Mouse (Mus musculus) limb, embryonic 13.5 days (tissue): ENCODE results near the gene Hspbap1. TPM values are rescaled to one million over a fixed set of nuclear protein-coding genes. Genes with fewer than 3 reads are reported as not detected.

Experiments
- ATAC-seq: fragments of 200-750 bp; cut with Nextera tagmentation; 2 replicates; pipeline ENCODE4 v1.8.0; 2017; ENCODE audit warnings: low read depth, moderate number of reproducible peaks, moderate TSS enrichment; ENCODE audit not compliant: low FRiP score
- H3K27ac ChIP-seq: fragments of 300-500 bp; sonication (generic); 2 replicates; pipeline ENCODE4 v1.5.1; 2015; ENCODE audit warnings: inconsistent platforms, mild to moderate bottlenecking, moderate library complexity
- H3K27me3 ChIP-seq: fragments of 300-500 bp; sonication (generic); 2 replicates; pipeline ENCODE4 v1.6.1; 2015; ENCODE audit warnings: mild to moderate bottlenecking, inconsistent platforms
- H3K36me3 ChIP-seq: fragments of 300-500 bp; sonication (generic); 2 replicates; pipeline ENCODE4 v1.6.1; 2015; ENCODE audit warnings: inconsistent platforms, mild to moderate bottlenecking, moderate library complexity
- H3K4me1 ChIP-seq: fragments of 300-500 bp; sonication (generic); 2 replicates; pipeline ENCODE4 v1.6.1; 2015; ENCODE audit warnings: inconsistent platforms
- H3K4me2 ChIP-seq: fragments of 300-500 bp; sonication (generic); replicated peaks from 2 replicates; pipeline ENCODE4 v1.6.1; 2015; ENCODE audit warnings: inconsistent platforms, mild to moderate bottlenecking, moderate library complexity
- H3K4me3 ChIP-seq: fragments of 300-500 bp; sonication (generic); 2 replicates; pipeline ENCODE4 v1.5.1; 2015; ENCODE audit warnings: moderate library complexity, mild to moderate bottlenecking, inconsistent platforms
- H3K9ac ChIP-seq: fragments of 300-500 bp; sonication (generic); 2 replicates; pipeline ENCODE4 v1.6.1; 2015; ENCODE audit warnings: mild to moderate bottlenecking, inconsistent platforms
- H3K9me3 ChIP-seq: fragments of 300-500 bp; sonication (generic); 2 replicates; pipeline ENCODE4 v1.6.1; 2016; ENCODE audit warnings: inconsistent platforms
- WGBS: fragments of 180-500 bp; shearing (Covaris S2); methylation state at CpG from one replicate; pipeline ENCODE4 v1.1.7; 2015; 5-methylcytosine and 5-hydroxymethylcytosine counted together
- polyA plus RNA-seq: library from polyadenylated mRNA; unstranded; fragments of >200 nt; fragmentation: Nextera tagmentation; extraction: Ambion mirVana; gene quantifications from 2 replicates; pipeline ENCODE4 v1.2.1, GENCODE M21; 2015

Hspbap1 gene
- polyA plus RNA-seq, 1 experiment from 2014 or later, result 19.0 TPM

- no peaks in the 10 kb centered on the region; the same call in 1 of the 2 replicates for H3K36me3 ChIP-seq
- no peak overlapping the region for H3K27ac ChIP-seq
- peaks cover 18% of the 10 kb centered on the region for H3K4me1 ChIP-seq
Observed at GRCm38 (mm10) chr16:35747417-35748236, 22.5 kb upstream of the Hspbap1 start.

GRCm38 (mm10) chr16:35748237-35748603, 22.0 kb upstream of the Hspbap1 start:
- H3K4me1 ChIP-seq, result peaks cover 16% of the 10 kb centered on the region
- H3K4me3 ChIP-seq, result no peak overlapping the region
- no peaks in the 10 kb centered on the region for H3K9me3 ChIP-seq
- H3K27ac ChIP-seq, result no peak overlapping the region
- no peak overlapping the region for H3K9ac ChIP-seq
- 50% methylated on average over 7 of the region's 7 CpGs for WGBS
- H3K4me2 ChIP-seq, result no peak overlapping the region
- no peak for ATAC-seq
- no peaks in the 10 kb centered on the region; the same call in 1 of the 2 replicates for H3K36me3 ChIP-seq
- H3K27me3 ChIP-seq, result no peaks in the 10 kb centered on the region

More at GRCm38 (mm10) chr16:35747417-35748236, 22.5 kb upstream of the Hspbap1 start:
- Histone ChIP-seq H3K9ac (no peak overlapping the region), H3K9me3 (no peaks in the 10 kb centered on the region), H3K27me3 (no peaks in the 10 kb centered on the region), H3K4me3 (no peak overlapping the region), H3K4me2 (no peak overlapping the region)
- ATAC-seq, result no peak
- WGBS, result 60% methylated on average over 9 of the region's 9 CpGs

GRCm38 (mm10) chr16:35749385-35749784, 20.8 kb upstream of the Hspbap1 start:
- Histone ChIP-seq H3K4me2 (no peak overlapping the region), H3K27me3 (no peaks in the 10 kb centered on the region), H3K9ac (no peak overlapping the region), H3K4me3 (no peak overlapping the region), H3K9me3 (no peaks in the 10 kb centered on the region), H3K4me1 (peaks cover 23% of the 10 kb centered on the region), H3K36me3 (no peaks in the 10 kb centered on the region; the same call in 1 of the 2 replicates), H3K27ac (no peak overlapping the region)
- ATAC-seq, result no peak
- WGBS, result 79% methylated on average over 7 of the region's 7 CpGs

- Histone ChIP-seq H3K9me3 (no peaks in the 10 kb centered on the region), H3K27me3 (no peaks in the 10 kb centered on the region), H3K4me3 (no peak overlapping the region), H3K9ac (no peak overlapping the region), H3K4me2 (no peak overlapping the region), H3K27ac (no peak overlapping the region), H3K4me1 (peaks cover 31% of the 10 kb centered on the region), H3K36me3 (no peaks in the 10 kb centered on the region)
- 90% methylated on average over 4 of the region's 4 CpGs for WGBS
- ATAC-seq, result no peak
Observed at GRCm38 (mm10) chr16:35751841-35752240, 18.3 kb upstream of the Hspbap1 start.

GRCm38 (mm10) chr16:35753926-35754325, 16.2 kb upstream of the Hspbap1 start:
- no peak overlapping the region for H3K4me2 ChIP-seq
- H3K9ac ChIP-seq, result no peak overlapping the region
- H3K27me3 ChIP-seq, result no peaks in the 10 kb centered on the region
- WGBS, result 83% methylated on average over 5 of the region's 5 CpGs
- ATAC-seq, result no peak
- H3K4me3 ChIP-seq, result no peak overlapping the region
- no peak overlapping the region for H3K27ac ChIP-seq
- H3K9me3 ChIP-seq, result no peaks in the 10 kb centered on the region
- H3K36me3 ChIP-seq, result no peaks in the 10 kb centered on the region
- peaks cover 15% of the 10 kb centered on the region for H3K4me1 ChIP-seq

GRCm38 (mm10) chr16:35755502-35756334, 14.5 kb upstream of the Hspbap1 start:
- ATAC-seq, result no peak
- H3K4me2 ChIP-seq, result no peak overlapping the region
- H3K4me1 ChIP-seq, result peaks cover 15% of the 10 kb centered on the region
- no peak overlapping the region for H3K9ac ChIP-seq
- no peaks in the 10 kb centered on the region for H3K27me3 ChIP-seq
- no peaks in the 10 kb centered on the region for H3K36me3 ChIP-seq
- WGBS, result 76% methylated on average over 6 of the region's 6 CpGs
- H3K4me3 ChIP-seq, result no peak overlapping the region
- H3K9me3 ChIP-seq, result no peaks in the 10 kb centered on the region
- no peak overlapping the region for H3K27ac ChIP-seq

- Histone ChIP-seq H3K9ac (no peak overlapping the region), H3K9me3 (no peaks in the 10 kb centered on the region), H3K27ac (no peak overlapping the region), H3K4me3 (no peak overlapping the region), H3K36me3 (no peaks in the 10 kb centered on the region), H3K27me3 (no peaks in the 10 kb centered on the region), H3K4me2 (no peak overlapping the region), H3K4me1 (peaks cover 15% of the 10 kb centered on the region)
- no peak for ATAC-seq
- 89% methylated on average over 9 of the region's 9 CpGs for WGBS
Observed at GRCm38 (mm10) chr16:35756697-35757096, 13.5 kb upstream of the Hspbap1 start.

- ATAC-seq, result no peak
- no peaks in the 10 kb centered on the region for H3K36me3 ChIP-seq
- H3K4me3 ChIP-seq, result no peak overlapping the region
- no peak overlapping the region for H3K4me2 ChIP-seq
- peaks cover 8% of the 10 kb centered on the region for H3K4me1 ChIP-seq
- WGBS, result 83% methylated on average over 5 of the region's 5 CpGs
- no peaks in the 10 kb centered on the region for H3K27me3 ChIP-seq
- H3K9ac ChIP-seq, result no peak overlapping the region
- H3K9me3 ChIP-seq, result no peaks in the 10 kb centered on the region
- no peak overlapping the region for H3K27ac ChIP-seq
Observed at GRCm38 (mm10) chr16:35759401-35759800, 10.8 kb upstream of the Hspbap1 start.

GRCm38 (mm10) chr16:35763590-35764296, 6.4 kb upstream of the Hspbap1 start:
- H3K36me3 ChIP-seq, result no peaks in the 10 kb centered on the region
- H3K4me2 ChIP-seq, result no peak overlapping the region
- H3K9ac ChIP-seq, result no peak overlapping the region
- H3K27me3 ChIP-seq, result no peaks in the 10 kb centered on the region
- peaks cover 12% of the 10 kb centered on the region for H3K4me1 ChIP-seq
- 87% methylated on average over 10 of the region's 11 CpGs for WGBS
- no peak overlapping the region for H3K27ac ChIP-seq
- no peaks in the 10 kb centered on the region for H3K9me3 ChIP-seq
- H3K4me3 ChIP-seq, result no peak overlapping the region
- ATAC-seq, result no peak

GRCm38 (mm10) chr16:35764941-35765340, 5.2 kb upstream of the Hspbap1 start:
- 95% methylated on average over 1 of the region's 1 CpGs for WGBS

GRCm38 (mm10) chr16:35765449-35765848, 4.7 kb upstream of the Hspbap1 start:
- Histone ChIP-seq H3K27ac (no peak overlapping the region), H3K27me3 (no peaks in the 10 kb centered on the region), H3K9ac (no peak overlapping the region), H3K4me3 (no peak overlapping the region), H3K4me2 (no peak overlapping the region), H3K4me1 (peaks cover 18% of the 10 kb centered on the region), H3K9me3 (no peaks in the 10 kb centered on the region), H3K36me3 (no peaks in the 10 kb centered on the region)
- ATAC-seq, result no peak
- WGBS, result 78% methylated on average over 2 of the region's 2 CpGs

More at GRCm38 (mm10) chr16:35764941-35765340, 5.2 kb upstream of the Hspbap1 start:
- Histone ChIP-seq H3K9ac (no peak overlapping the region), H3K36me3 (no peaks in the 10 kb centered on the region), H3K4me1 (peaks cover 18% of the 10 kb centered on the region), H3K4me2 (no peak overlapping the region), H3K27me3 (no peaks in the 10 kb centered on the region), H3K4me3 (no peak overlapping the region), H3K9me3 (no peaks in the 10 kb centered on the region), H3K27ac (no peak overlapping the region)
- no peak for ATAC-seq

GRCm38 (mm10) chr16:35766366-35766765, 3.8 kb upstream of the Hspbap1 start:
- 80% methylated on average over 3 of the region's 3 CpGs for WGBS
- Histone ChIP-seq H3K36me3 (no peaks in the 10 kb centered on the region), H3K4me3 (no peak overlapping the region), H3K4me2 (no peak overlapping the region), H3K9ac (no peak overlapping the region), H3K9me3 (no peaks in the 10 kb centered on the region), H3K27ac (no peak overlapping the region), H3K4me1 (peaks cover 26% of the 10 kb centered on the region), H3K27me3 (no peaks in the 10 kb centered on the region)
- no peak for ATAC-seq
